Mouse (Mus musculus): ENCODE measurements around the gene Tnrc6c.

- TF ChIP-seq CTCF (IDR thresholded peaks at IDR 0.05; ENCODE audit: borderline replicate concordance, insufficient read depth, low read length) (no peak), POLR2A (IDR thresholded peaks at IDR 0.05; ENCODE audit: low read depth, low read length) (no peak)
Observed at GRCm38 (mm10) chr11:117652907-117653306, 1.2 kb upstream of the Tnrc6c start.

All from embryonic fibroblast, embryonic 13.5 days (primary cell).